Mouse (Mus musculus) forebrain, embryonic 11.5 days (tissue): ENCODE data around the gene Slc25a35. TPM values are rescaled to one million over a fixed set of nuclear protein-coding genes. Genes with fewer than 3 reads are reported as not detected.
A peak's percentile ranks its signal among the peaks of the same experiment; 100 is the strongest.
"Not testable (repeated sequence)": the region's sequence is repeated elsewhere in the genome, so short reads cannot be mapped to it uniquely, and the experiment has no call there.

ENCODE experiments used
- ATAC-seq: fragments of 200-750 bp; cut with Nextera tagmentation; replicated peaks from 2 replicates; pipeline ENCODE4 v1.8.0; 2017; ENCODE audit warnings: moderate TSS enrichment; ENCODE audit not compliant: low FRiP score
- DNase-seq: peaks from one replicate; pipeline ENCODE4 v3.0.0-alpha.2; 2017; ENCODE audit warnings: low spot score
- H3K27ac ChIP-seq: fragments of 300-500 bp; sonication (generic); 2 replicates; pipeline ENCODE4 v1.5.1; 2014; ENCODE audit warnings: low read depth, low read length
- H3K27me3 ChIP-seq: fragments of 300-500 bp; sonication (generic); 2 replicates; pipeline ENCODE4 v1.6.1; 2014; ENCODE audit warnings: mild to moderate bottlenecking, low read length, mixed read lengths; ENCODE audit not compliant: control insufficient read depth, insufficient read depth
- H3K36me3 ChIP-seq: fragments of 300-500 bp; sonication (generic); 2 replicates; pipeline ENCODE4 v1.6.1; 2014; ENCODE audit warnings: mild to moderate bottlenecking, low read length, moderate library complexity, mixed read lengths; ENCODE audit not compliant: control insufficient read depth, insufficient read depth
- H3K4me1 ChIP-seq: fragments of 300-500 bp; sonication (generic); replicated peaks from 2 replicates; pipeline ENCODE4 v1.6.1; 2014; ENCODE audit warnings: low read length, mixed read lengths; ENCODE audit not compliant: control insufficient read depth, insufficient read depth
- H3K4me2 ChIP-seq: fragments of 300-500 bp; sonication (generic); 2 replicates; pipeline ENCODE4 v1.6.1; 2014; ENCODE audit warnings: low read depth, mild to moderate bottlenecking, low read length, moderate library complexity, mixed read lengths; ENCODE audit not compliant: severe bottlenecking
- H3K4me3 ChIP-seq: fragments of 300-500 bp; sonication (generic); 2 replicates; pipeline ENCODE4 v1.5.1; 2014; ENCODE audit warnings: low read depth, low read length
- H3K9ac ChIP-seq: fragments of 300-500 bp; sonication (generic); 2 replicates; pipeline ENCODE4 v1.6.1; 2014; ENCODE audit warnings: low read length
- H3K9me3 ChIP-seq: fragments of 300-500 bp; sonication (generic); 2 replicates; pipeline ENCODE4 v1.6.1; 2016; ENCODE audit warnings: low read length, mixed read lengths; ENCODE audit not compliant: control insufficient read depth
- WGBS: fragments of 180-500 bp; shearing (Covaris S2); extraction: QIAGEN DNeasy Blood & Tissue Kit; methylation state at CpG from one replicate; pipeline ENCODE4 v1.1.7; 2014; 5-methylcytosine and 5-hydroxymethylcytosine counted together
- polyA plus RNA-seq: library from polyadenylated mRNA; unstranded; fragments of >200 nt; fragmentation: Nextera tagmentation; extraction: Ambion mirVana; gene quantifications from 2 replicates; pipeline ENCODE4 v1.2.1, GENCODE M21; 2014

The Slc25a35 gene
- polyA plus RNA-seq, 1 experiment from 2014 or later, result 2.4 TPM

DNA sequence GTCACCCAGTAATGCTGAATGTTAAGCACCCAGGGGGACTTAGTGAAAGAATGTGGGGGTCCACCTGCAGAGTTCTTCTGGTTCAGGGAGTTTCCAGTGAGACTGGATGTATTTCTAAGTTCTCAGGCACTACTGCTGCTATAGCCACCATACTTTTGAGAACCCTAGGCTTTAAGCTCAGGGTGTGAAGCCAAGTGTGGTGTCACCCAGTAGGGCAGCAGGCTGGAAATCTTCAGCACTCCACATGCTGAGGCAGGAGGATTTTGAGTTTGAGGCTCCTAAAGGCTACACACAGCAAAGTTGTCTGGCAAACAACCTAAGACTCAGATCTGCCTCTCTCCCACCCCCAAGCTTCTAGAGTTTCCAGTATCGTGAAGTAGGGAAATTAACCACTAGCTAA, 1.4 kb upstream of the Slc25a35 start:
- Histone ChIP-seq H3K27ac (no peak overlapping the region), H3K9ac (no peak overlapping the region), H3K9me3 (no peaks in the 10 kb centered on the region), H3K36me3 (no peaks in the 10 kb centered on the region), H3K4me2 (no peak overlapping the region), H3K4me3 (no peak overlapping the region), H3K27me3 (0 out of 2 replicates have a peak, but pooled peaks cover 2% of the 10 kb centered on the region), H3K4me1 (no peaks in the 10 kb centered on the region)
- DNase-seq (no peak), ATAC-seq (no peak)
- 49% methylated on average over 1 of the region's 1 CpGs for WGBS

DNA sequence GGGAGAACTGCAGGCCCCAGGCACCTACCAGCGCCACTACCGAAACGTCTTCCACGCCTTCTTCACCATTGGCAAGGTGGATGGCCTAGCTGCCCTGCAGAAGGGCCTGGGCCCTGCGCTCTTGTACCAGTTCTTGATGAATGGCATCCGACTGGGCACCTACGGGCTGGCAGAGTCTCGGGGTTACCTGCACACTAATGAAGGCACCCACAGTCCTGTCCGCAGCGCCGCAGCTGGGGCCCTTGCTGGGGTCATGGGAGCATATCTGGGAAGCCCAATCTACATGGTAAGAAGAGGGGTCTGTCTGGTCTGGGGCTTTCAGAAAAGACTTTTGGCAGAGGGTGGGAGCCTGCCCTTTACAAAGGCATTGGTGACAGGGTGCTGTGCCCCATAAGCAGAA, 821 bp downstream of the Slc25a35 start:
- Histone ChIP-seq H3K36me3 (no peaks in the 10 kb centered on the region), H3K4me1 (no peaks in the 10 kb centered on the region), H3K27ac (no peak overlapping the region), H3K27me3 (0 out of 2 replicates have a peak, but pooled peaks cover 2% of the 10 kb centered on the region), H3K9me3 (no peaks in the 10 kb centered on the region), H3K4me3 (no peak overlapping the region), H3K4me2 (peak overlapping the region; percentile 16; the same call in 1 of the 2 replicates), H3K9ac (no peak overlapping the region)
- WGBS, result 85% methylated on average over 11 of the region's 11 CpGs
- DNase-seq (no peak), ATAC-seq (no peak)

DNA sequence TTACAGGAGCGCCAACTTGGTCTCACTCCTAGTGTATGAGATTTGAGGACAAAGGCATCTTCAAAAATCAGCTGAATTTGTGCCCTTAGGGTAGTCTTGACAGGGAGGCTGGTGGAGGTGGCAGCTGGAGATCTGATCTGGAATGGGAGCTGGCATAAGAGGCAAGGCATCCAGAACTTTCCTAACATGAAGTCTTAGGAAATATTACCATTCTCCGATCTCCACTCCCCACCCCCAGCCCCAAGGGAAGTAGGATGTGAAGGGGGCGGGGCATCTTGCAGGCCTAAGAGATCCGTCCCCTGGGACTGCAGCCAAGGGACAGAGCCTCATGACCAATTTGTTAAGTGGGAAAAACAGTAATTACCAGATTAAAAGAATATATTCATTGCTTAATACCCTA, 2.3 kb downstream of the Slc25a35 start:
- ATAC-seq (no peak), DNase-seq (no peak)
- 77% methylated on average over 4 of the region's 4 CpGs for WGBS
- Histone ChIP-seq H3K9me3 (no peaks in the 10 kb centered on the region), H3K27me3 (0 out of 2 replicates have a peak, but pooled peaks cover 2% of the 10 kb centered on the region), H3K36me3 (no peaks in the 10 kb centered on the region), H3K4me1 (no peaks in the 10 kb centered on the region), H3K4me2 (no peak overlapping the region), H3K9ac (no peak overlapping the region), H3K4me3 (no peak overlapping the region), H3K27ac (no peak overlapping the region)

DNA sequence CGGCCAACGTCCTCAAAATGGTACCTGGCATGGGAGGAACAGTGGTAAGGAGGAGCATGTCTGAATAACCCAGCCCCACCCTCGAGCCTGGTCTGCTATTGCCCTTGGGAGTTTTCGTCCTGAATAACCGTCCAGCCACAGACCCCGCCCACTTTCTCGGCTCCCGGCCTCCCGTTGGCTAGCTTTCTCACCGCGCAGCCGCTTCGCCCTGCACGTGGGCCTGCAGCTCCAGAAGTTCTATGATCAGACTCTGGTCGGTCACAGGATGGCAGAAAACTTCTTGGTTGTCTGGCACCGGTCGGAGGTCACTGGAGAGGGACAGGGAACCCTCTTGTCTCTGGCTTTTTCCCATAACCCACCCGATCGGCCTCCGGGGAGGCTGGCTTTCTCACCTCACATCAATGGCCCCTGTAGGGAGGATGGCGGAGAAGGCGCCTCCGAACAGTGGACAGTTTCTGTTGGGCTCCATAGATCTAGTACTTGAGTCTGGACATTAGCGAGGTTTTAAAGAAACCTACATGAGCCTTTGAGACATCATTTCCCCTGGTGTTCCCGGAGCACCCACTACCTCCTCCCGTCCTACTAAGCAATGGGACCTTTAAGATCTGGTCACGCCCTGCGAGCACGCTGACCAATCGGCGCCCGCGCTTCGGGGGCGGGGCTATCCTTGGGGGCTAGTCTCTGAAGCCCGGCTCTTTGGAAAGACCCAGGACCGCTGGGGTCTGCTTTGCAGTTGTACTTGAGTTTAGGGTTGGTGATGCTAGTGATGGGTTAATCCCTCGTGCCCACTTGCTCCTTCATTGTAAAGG, 5.5 kb downstream of the Slc25a35 start:
- WGBS, result under 1% methylated on average over 37 of the region's 38 CpGs
- peak; percentile 93 for ATAC-seq
- not testable (repeated sequence) for H3K9me3 ChIP-seq, H3K27ac ChIP-seq, H3K27me3 ChIP-seq, H3K36me3 ChIP-seq, H3K4me1 ChIP-seq
- DNase-seq, result peak; percentile 91
- Histone ChIP-seq H3K4me3 (peak overlapping the region; percentile 41), H3K4me2 (peak overlapping the region; percentile 55), H3K9ac (peak overlapping the region; percentile 33; the same call in 1 of the 2 replicates)

DNA sequence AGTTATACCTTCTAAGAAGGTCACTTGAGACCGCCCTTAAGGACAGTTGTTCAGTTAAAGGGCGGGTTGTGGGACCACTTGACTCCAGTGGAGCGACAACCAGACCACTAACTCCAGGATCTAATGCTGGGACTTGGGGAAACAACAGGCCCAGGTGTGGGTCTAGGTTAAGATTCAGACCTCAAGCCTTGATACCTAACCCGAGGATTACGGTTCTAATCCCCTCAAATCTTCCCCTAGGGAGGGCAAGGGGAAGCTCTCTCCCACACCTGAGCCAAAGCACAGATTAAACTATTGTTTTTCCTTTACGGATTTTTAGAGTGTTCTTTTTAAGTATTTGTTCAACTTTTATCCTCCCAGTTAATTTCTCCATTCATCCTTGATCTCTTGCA, 6.1 kb downstream of the Slc25a35 start:
- no peaks in the 10 kb centered on the region for H3K27me3 ChIP-seq
- no peaks in the 10 kb centered on the region for H3K4me1 ChIP-seq
- 27% methylated on average over 6 of the region's 6 CpGs for WGBS
- H3K4me3 ChIP-seq, result peak overlapping the region; percentile 41
- no peaks in the 10 kb centered on the region for H3K36me3 ChIP-seq
- ATAC-seq, result 0 out of 2 replicates have a peak, but pooled peaks have one; percentile 29
- H3K27ac ChIP-seq, result no peak overlapping the region
- peak overlapping the region; percentile 55 for H3K4me2 ChIP-seq
- peak overlapping the region; percentile 33; the same call in 1 of the 2 replicates for H3K9ac ChIP-seq
- no peaks in the 10 kb centered on the region for H3K9me3 ChIP-seq
- DNase-seq, result no peak

DNA sequence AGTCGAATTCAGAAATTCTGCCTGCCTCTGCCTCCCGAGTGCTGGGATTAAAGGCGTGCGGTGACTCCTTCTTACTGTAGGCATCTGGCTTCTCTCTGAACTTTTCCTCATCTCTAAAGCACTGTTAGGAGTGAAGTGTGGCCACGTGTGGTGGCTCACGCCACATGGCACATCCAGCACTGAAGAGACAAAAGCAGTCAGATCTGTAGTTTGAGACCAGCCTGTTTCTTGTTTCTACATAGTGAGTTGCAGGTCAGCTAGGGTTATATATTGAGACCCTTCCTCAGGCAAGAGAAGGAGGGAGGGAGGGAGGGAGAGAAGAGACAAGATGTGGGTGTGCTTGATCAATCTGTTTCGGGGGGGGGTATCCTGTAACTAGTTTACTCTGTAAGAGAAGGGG, 7.2 kb downstream of the Slc25a35 start, which contains the start of gene Rangrf:
Gene Rangrf (minus strand): TSS at position 101 of the 400 bp plus-strand sequence.
- 87% methylated on average over 7 of the region's 7 CpGs for WGBS
- Histone ChIP-seq H3K36me3 (no peaks in the 10 kb centered on the region), H3K27me3 (no peaks in the 10 kb centered on the region), H3K4me2 (peak within 1 kb of the TSS; percentile 55), H3K4me1 (no peaks in the 10 kb centered on the region), H3K27ac (no peak within 1 kb of the TSS), H3K9me3 (no peaks in the 10 kb centered on the region), H3K9ac (peak within 1 kb of the TSS; percentile 33; the same call in 1 of the 2 replicates), H3K4me3 (peak within 1 kb of the TSS; percentile 41)
- ATAC-seq, result no peak
- DNase-seq, result no peak

DNA sequence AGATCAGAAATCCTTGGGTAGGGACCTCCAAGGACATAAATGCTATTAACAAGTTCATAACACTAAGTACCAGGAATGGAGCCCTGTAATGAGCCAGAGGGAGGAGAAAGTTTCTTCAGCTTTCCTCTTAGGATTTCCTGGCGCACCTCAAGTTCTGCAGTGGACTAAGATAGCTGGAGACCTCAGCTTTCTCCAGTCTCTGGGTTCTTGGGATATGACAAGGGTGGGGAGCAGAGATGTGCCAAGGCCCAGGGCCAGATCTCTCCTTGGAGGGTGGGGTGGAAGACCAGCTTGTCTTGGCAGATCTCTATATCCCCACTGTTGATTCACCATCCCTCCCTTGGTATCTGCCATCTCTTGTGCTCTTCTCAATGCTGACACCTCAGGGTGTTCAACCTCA, 7.7 kb downstream of the Slc25a35 start:
- no peaks in the 10 kb centered on the region for H3K27me3 ChIP-seq
- ATAC-seq, result no peak
- no peak overlapping the region for H3K9ac ChIP-seq
- no peak overlapping the region for H3K27ac ChIP-seq
- no peak overlapping the region for H3K4me3 ChIP-seq
- 100% methylated on average over 1 of the region's 1 CpGs for WGBS
- H3K4me1 ChIP-seq, result no peaks in the 10 kb centered on the region
- DNase-seq, result no peak
- H3K36me3 ChIP-seq, result no peaks in the 10 kb centered on the region
- no peaks in the 10 kb centered on the region for H3K9me3 ChIP-seq
- H3K4me2 ChIP-seq, result no peak overlapping the region

DNA sequence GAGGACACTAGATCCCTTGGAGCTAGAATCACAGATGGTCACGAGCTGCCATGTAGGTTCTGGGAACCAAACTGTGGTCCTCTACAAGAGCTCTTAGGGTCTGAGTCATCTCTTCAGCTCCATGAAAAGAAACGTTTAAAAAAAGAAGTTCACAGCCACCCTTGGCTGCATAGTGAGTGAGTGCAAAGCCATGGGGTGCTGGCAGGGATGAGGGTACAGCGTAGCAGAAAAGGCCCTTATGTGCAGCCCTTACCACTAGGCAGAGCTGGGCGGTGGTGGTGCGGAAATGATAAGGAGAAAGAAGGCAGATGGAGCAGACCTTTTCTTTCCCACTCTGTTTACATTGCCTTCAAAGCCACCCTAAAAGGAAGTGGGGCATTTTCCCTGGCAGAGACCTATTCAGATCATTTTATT, 11.4 kb downstream of the Slc25a35 start:
- Histone ChIP-seq H3K27ac (no peak overlapping the region), H3K4me3 (no peak overlapping the region), H3K9me3 (no peaks in the 10 kb centered on the region), H3K36me3 (no peaks in the 10 kb centered on the region), H3K27me3 (no peaks in the 10 kb centered on the region), H3K4me1 (no peaks in the 10 kb centered on the region), H3K9ac (no peak overlapping the region), H3K4me2 (no peak overlapping the region)
- DNase-seq (no peak), ATAC-seq (no peak)
- WGBS, result 68% methylated on average over 5 of the region's 5 CpGs

DNA sequence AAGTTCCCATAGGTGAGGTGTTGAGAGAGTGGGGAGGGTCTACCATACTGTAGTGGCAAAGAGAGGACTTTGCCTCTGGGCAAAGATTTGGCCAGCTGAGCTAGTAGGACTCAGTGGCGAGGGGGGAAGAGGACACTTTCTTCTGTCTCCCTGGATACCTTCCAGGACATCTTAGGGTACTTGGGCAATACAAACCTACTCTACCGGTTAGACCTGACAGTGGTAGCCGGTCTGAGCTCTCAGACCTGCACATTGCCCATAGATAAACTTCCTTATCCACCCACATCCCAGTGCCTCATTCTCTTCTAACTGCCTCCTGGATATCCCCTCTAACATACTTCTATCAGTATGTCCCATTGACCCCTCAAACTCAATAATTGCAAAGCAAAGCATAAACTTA, 13.0 kb downstream of the Slc25a35 start:
- Histone ChIP-seq H3K27me3 (no peaks in the 10 kb centered on the region), H3K4me2 (no peak overlapping the region), H3K36me3 (no peaks in the 10 kb centered on the region), H3K4me3 (no peak overlapping the region), H3K27ac (no peak overlapping the region), H3K9me3 (no peaks in the 10 kb centered on the region), H3K4me1 (no peaks in the 10 kb centered on the region), H3K9ac (no peak overlapping the region)
- 69% methylated on average over 3 of the region's 3 CpGs for WGBS
- no peak for DNase-seq
- no peak for ATAC-seq
